Mouse (Mus musculus) CD4-positive helper T cell, adult 2 months (primary cell): ENCODE measurements around the gene Otos.
A peak's percentile ranks its signal among the peaks of the same experiment; 100 is the strongest.

Experiments
- DNase-seq: peaks from one replicate; pipeline ENCODE4 v3.0.0-alpha.2; 2012; ENCODE audit warnings: low read depth, missing footprints, low spot score

The Otos gene

GRCm38 (mm10) chr1:92647026-92647425 is 1.6 kb downstream of the Otos start:
- DNase-seq = no peak

- no peak for DNase-seq
Measured at GRCm38 (mm10) chr1:92646601-92647000, 2.0 kb downstream of the Otos start.

DNA sequence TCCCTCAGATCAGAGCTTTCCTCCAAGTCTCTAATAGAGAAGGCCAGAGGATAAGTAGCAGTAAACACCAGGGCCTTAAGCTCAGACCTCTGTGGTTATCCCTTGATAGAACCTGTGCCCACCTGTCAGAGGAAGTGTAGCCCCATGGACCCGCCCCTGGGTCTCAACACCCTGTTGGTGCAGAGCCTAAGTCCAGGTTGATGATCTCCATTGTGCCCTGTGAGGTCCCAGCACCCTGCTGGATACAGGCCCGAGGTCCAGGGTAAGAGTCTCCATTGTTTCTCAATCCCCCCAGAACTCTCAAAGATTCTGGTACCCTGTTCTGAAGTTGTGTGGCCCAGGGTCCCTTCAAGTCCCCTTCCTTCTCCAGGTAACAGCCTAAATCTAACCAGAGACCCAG is 2.5 kb downstream of the Otos start:
- no peak for DNase-seq

GRCm38 (mm10) chr1:92644916-92645315 is 3.7 kb downstream of the Otos start:
- DNase-seq = no peak

DNA sequence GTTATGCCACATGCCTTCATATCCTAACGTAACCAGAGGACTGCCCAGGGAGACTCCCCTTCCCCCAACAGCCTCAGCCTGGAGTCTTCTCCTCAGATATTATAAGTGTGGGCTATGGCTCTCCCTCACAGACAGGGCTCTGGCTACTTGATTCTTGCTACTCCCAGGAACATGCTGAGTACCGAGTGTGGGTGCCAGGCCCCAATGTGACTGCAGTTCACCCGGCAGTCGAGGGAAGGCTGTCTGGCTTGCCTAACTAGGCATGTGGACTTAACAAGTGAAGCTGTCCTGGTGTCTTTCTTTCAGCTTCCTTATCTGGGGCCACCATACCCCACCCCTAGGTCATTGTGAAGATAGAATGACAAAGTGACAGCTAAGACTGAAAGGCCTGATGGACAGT is 5.0 kb downstream of the Otos start:
- DNase-seq = no peak

GRCm38 (mm10) chr1:92641514-92642272 is 6.9 kb downstream of the Otos start, which contains the start of gene Cops9:
TSS of gene Cops9 (minus strand) at chr1:92641985.
- DNase-seq = peak; percentile 90

DNA sequence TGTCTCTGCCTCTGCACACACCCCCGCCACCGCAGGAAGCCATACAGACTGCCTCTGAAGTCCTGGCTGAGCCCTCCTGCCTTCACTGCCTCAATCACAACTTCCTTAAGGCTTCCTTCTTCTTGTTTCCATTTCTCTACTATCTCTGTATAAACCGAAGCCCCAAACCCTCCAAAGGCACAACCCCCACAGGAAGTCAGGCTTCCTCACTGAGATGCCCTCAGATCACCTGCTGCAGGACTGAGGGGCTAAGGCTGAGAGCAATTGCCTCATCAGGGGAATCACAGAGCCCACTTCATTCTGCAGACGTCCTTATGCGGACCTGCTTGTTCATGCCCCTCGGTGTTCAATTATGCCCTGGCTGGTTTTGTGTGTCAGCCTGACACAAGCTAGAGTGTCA is 8.2 kb downstream of the Otos start:
- DNase-seq = peak; percentile 53

- no peak for DNase-seq
Measured at GRCm38 (mm10) chr1:92638736-92639135, 9.9 kb downstream of the Otos start.

DNA sequence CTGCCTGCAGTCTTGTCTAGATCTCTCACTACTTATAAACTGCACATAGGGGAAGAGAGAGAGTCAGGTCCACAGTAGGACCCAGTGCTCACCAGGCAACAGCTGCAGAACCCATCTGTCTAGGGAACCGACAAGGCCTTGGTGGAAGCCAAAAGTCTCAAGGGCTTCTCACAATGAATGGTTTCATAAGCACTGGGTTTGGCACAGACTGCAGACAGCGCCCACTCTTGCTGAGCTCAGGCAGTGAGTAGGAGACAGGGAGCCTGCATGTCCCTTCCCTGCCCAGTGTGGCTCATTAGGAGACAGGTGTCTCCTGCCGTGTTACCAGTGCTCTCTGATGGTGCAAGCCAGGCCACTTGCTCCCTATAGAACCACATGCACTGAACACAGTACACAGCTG is 10.5 kb downstream of the Otos start:
- no peak for DNase-seq

- no peak for DNase-seq
Measured at GRCm38 (mm10) chr1:92637501-92638172, 11.0 kb downstream of the Otos start.

DNA sequence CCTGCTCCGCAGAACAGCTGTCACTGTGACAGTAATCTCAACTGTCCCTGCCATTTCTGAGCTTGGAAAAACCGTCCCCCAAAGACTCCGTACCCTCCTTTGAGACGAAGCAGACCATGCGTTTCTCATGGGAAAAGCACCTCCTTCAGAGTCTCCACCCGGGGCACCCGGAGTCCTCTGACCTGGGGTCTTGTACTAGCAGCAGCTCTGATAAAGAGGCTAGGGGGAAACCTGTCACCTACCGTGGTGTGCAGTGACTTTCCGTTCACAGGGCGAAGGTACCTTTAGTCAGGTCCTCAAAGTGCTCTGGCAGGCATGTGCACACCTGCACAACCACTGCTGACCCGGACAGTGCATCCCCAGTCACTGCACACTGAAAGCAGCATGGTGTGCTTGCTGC is 12.0 kb downstream of the Otos start:
- no peak for DNase-seq

- no peak for DNase-seq
Measured at GRCm38 (mm10) chr1:92636015-92636414, 12.6 kb downstream of the Otos start.

GRCm38 (mm10) chr1:92634976-92635599 is 13.6 kb downstream of the Otos start:
- no peak for DNase-seq

DNA sequence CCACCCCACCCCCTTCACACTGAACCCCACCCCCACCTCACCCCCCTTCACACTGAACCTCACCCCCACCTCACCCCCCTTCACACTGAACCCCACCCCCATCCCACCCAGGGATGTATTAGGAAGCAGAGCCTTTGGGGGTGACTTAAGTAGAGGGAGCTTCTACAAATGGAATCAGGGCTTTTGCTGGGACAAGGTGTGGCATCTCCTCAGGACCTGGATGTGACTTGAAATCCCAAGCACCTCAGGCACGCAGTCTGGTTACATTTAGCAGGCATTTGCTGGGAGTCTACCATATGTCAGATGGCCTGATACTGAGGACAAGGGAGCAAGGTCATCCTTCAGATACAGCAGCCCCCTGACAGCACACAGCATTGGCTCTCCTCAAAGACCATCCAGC is 14.1 kb downstream of the Otos start:
- DNase-seq = no peak

GRCm38 (mm10) chr1:92633726-92634125 is 14.9 kb downstream of the Otos start:
- no peak for DNase-seq

DNA sequence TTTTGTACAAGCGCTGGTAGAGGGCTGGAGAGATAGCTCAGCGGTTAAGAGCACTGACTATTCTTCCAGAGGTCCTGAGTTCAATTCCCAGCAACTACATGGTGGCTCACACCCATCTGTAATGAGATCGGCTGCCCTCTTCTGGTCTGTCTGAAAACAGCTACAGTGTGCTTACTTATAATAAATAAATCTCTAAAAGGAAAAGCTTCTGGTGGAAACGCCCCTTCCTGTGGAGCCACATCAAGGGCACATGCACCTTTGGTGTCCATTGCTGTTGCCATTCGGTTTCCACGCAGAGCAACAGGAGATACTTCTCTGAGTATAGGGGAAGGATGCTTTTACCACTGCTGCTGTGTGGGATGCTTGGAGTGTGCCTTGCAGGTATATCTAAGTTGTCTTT is 15.7 kb downstream of the Otos start:
- peak; percentile 71 for DNase-seq

DNA sequence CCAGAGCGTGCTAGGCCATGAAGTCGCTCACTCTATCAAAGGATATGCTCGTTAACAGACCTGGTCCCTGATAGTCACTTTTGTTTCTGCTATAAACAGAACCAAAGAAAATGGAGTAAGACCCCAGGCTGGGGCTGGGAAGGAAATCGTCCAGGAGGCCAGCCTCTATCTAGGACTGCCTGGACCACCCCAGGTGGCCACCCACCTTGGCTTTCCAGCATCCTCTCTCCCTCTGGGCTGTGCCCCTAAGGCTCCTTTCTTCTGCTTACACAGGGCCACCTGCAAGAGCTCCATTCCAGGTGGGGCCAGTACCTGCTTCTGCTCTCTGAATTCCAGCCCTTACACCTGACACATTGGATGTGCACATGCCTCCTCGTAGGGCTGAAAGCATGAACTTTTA is 16.4 kb downstream of the Otos start:
- DNase-seq = no peak

GRCm38 (mm10) chr1:92628227-92628626 is 20.4 kb downstream of the Otos start:
- no peak for DNase-seq

GRCm38 (mm10) chr1:92618360-92618759 is 30.3 kb downstream of the Otos start:
- no peak for DNase-seq

DNA sequence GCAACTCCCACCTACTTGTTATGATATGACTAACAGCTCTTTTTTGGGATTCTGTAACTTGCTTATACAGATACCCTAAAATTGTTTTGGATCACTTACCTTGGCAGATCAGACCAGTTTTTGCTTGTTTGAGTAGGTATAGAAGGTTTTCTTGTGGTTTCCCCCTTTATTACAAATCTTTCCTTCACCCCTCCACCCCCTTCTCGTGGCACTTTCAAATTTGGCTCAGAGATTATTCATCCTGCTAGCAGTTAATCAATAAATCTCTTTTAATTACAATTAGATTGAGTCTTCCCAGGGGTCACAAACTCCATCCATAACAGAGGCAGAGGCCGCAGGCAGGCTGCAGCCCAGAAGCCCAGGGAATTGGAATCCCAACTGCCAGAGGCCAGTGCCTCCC is 31.2 kb downstream of the Otos start, which contains the start of gene Olfr12:
TSS of gene Olfr12 (plus strand) at position 301 of the 400 bp plus-strand sequence.
- DNase-seq = no peak

DNA sequence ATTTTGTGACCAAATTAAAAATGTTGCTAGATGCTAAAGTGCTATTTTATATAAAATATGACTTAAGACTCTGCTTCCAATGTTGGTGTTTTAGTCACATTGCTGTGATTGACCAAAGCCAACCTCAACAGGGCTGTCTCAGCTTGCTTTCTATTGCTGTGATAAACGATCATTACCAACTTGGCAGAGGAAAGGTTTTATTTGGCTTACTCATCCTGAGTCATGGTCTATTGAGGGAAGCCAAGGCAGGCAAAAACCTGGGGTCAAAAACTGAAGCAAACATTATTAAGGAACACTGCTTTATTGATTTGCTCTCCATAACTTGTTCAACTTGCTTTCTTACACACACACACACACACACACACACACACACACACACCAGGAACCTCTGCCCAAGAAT is 32.6 kb downstream of the Otos start:
- no peak for DNase-seq

- no peak for DNase-seq
Measured at GRCm38 (mm10) chr1:92614516-92614915, 34.1 kb downstream of the Otos start.

DNA sequence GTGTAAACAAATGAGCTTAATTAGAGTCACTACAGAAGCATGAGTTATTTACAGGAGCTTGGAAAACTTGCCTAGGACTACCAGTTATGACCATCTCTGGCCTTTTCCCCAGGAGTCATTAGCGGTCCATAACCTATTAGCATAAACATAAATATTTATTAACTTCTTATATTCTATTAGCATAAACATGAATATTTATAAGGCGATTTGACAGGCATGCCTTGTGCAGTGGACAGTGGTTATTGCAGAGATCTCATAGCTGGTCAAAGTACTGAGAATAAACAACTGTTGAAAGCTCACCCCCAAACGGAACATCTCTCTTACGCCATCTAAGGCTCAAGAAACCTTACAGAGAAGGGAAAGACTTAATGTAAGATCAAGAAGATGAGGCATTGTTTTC is 35.5 kb downstream of the Otos start:
- no peak for DNase-seq
